Mouse (Mus musculus): ENCODE results near the gene Atoh1. TPM values are rescaled to one million over a fixed set of nuclear protein-coding genes. Genes with fewer than 3 reads are reported as not detected.

Gene Atoh1
- 17.7 and 18.3 TPM in 2 replicates for polyA plus RNA-seq (2016; fragmentation: Nextera tagmentation; extraction: Ambion mirVana)

DNA sequence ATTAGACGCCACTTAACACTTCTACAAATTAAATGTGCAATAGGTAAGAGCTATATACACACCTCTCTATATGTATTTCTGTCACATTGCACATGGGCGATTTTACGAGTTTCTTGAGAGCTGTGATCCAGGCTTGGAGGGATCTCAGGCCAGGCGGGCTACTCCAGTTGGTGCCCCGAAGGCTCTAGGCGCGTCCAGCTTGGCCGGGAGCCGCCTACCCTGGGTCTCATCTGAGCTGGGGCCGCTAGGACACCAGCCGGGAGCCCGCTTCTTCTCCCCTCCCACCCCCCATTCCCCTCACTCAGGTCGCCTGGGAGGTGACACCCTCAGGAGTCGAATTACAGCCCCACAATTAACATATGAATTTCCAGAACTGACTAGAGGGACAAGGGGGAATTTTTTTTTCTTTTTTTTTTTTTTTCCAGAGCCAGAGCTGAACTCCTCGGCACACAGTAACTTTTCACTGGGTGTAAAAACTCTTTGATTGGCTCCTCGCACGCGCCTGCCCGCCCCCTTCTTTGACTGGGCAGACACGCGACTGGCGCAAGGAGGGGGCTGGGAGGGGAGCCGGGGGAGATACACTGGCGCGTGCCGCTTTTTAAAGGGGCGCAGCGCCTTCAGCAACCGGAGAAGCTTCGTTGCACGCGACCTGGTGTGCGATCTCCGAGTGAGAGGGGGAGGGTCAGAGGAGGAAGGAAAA, at the start of gene Atoh1:
TSS of gene Atoh1 (plus strand) at position 627 of the 700 bp plus-strand sequence.
- peak; percentile 82 for ATAC-seq (ENCODE audit: low FRiP score)
- Histone ChIP-seq H3K36me3 (no peaks in the 10 kb centered on the region), H3K4me3 (peak within 1 kb of the TSS; percentile 43), H3K4me2 (replicated peaks) (peak within 1 kb of the TSS; percentile 76), H3K27me3 (peaks cover 60% of the 10 kb centered on the region), H3K9ac (peak within 1 kb of the TSS; percentile 38), H3K4me1 (peaks cover 28% of the 10 kb centered on the region), H3K27ac (0 out of 2 replicates have a peak within 1 kb of the TSS, but pooled peaks have one; percentile 36), H3K9me3 (replicated peaks) (no peaks in the 10 kb centered on the region)
- under 1% methylated on average over 34 of the region's 34 CpGs for WGBS

DNA sequence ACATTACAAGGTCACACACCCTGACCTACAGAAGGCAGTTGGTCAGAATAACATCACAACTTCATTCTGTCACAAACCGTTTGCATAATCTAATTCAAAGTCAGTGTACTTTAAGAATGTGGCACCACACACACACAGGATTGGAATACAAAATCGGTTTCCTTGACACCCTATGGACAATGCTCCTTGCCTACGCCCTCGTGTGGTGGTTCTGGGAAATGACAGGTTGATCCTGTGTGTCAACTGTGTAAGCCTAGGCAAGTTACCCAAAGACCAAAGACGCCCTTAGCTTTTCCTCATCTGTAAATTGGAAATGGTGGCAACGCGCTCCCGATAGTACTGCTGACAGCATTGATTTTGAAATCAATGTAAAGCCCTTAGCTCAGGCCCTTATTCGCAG, 45.0 kb upstream of the Atoh1 start:
- Histone ChIP-seq H3K9me3 (replicated peaks) (no peaks in the 10 kb centered on the region), H3K4me1 (peaks cover 16% of the 10 kb centered on the region), H3K4me2 (replicated peaks) (no peak overlapping the region), H3K9ac (no peak overlapping the region), H3K4me3 (no peak overlapping the region), H3K27me3 (peaks cover 38% of the 10 kb centered on the region), H3K36me3 (no peaks in the 10 kb centered on the region), H3K27ac (no peak overlapping the region)
- 34% methylated on average over 9 of the region's 9 CpGs for WGBS
- peak; percentile 55; the same call in 1 of the 2 replicates for ATAC-seq (ENCODE audit: low FRiP score)

DNA sequence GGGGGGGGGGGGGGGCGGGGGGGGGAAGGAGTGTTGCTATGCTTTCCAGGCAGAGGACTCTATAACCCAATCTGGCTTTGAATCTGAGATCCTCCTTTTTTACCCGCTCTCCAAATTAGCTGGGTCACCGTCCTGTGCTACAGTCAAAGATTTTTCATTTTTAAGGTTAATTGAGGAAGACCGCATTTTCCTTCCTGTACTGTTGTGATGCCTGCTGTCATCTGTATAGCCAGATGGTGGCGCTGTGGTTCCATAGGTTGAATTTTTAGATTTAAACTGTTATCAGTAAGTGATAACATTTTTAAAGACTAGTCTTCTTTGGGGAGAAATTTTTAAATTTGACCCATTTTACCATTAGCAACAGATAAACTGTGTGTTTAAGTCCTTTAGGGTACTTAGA, 44.0 kb upstream of the Atoh1 start:
- Histone ChIP-seq H3K4me2 (replicated peaks) (peak overlapping the region; percentile 33), H3K9ac (no peak overlapping the region), H3K36me3 (no peaks in the 10 kb centered on the region), H3K4me1 (peaks cover 16% of the 10 kb centered on the region), H3K27me3 (peaks cover 40% of the 10 kb centered on the region), H3K4me3 (no peak overlapping the region), H3K27ac (no peak overlapping the region), H3K9me3 (replicated peaks) (no peaks in the 10 kb centered on the region)
- ATAC-seq (ENCODE audit: low FRiP score): 0 out of 2 replicates have a peak, but pooled peaks have one; percentile 20
- WGBS: 9% methylated on average over 5 of the region's 5 CpGs

DNA sequence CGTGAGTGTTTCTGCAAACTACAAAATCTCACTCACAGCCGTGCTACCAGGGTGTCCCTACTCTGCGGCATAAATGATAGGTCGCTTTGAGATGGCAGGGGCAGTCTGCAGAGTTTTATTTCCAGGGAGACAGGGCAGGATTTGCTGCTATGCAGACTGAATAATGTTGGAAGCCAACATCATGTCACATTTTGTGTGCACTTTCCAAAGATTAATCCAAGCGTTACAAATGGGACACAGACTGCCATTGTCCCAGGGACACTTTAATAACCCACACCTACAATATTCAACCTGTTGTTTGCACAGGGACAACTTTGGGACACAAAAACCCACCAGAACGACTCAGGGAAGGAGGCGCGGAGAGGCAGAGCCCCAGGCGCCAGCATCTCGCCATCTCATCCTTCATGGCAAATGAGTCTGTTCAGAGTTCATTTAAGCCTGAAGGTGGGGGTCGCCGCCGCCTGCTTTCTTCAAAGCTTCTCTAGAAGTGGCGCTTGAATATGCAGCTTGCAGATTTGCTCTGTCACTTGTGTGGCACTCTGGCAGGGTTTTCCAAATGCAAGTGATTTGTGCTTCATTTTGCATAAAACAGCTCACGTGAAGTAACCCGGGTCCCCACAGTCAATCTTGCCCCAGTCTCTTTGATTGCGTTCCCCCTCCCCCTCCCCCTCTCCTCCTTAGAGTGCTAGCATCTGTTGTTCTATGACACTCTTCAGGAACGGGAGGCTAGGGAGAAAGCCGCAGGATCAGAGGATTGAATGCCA, 40.6 kb upstream of the Atoh1 start:
- H3K27ac ChIP-seq: no peak overlapping the region
- H3K27me3 ChIP-seq: peaks cover 53% of the 10 kb centered on the region
- H3K4me1 ChIP-seq: peaks cover 16% of the 10 kb centered on the region
- H3K9ac ChIP-seq: no peak overlapping the region
- no peaks in the 10 kb centered on the region for H3K9me3 ChIP-seq (replicated peaks)
- H3K36me3 ChIP-seq: no peaks in the 10 kb centered on the region
- WGBS: 6% methylated on average over 19 of the region's 19 CpGs
- no peak overlapping the region for H3K4me3 ChIP-seq
- peak; percentile 60; the same call in 1 of the 2 replicates for ATAC-seq (ENCODE audit: low FRiP score)
- peak overlapping the region; percentile 43 for H3K4me2 ChIP-seq (replicated peaks)

DNA sequence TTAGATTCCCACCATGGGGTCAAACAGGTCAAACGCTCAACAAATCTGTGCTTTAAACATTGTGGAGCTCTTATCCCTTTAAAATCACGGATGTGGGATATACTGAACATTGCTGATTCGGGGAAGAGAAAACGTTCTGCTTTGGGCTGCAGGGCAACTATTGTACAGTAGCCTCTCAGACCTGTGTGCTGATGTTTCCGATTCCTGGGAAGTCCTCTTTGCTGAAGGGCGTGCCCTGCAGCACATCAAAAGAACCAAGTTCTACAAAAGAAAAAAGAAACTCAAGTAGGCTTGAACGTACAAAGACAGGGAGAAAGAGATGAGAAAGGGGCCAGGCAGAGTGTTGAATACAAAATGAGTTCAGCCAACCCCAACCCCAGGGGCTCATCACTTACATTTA, 34.2 kb upstream of the Atoh1 start:
- Histone ChIP-seq H3K27me3 (peaks cover 24% of the 10 kb centered on the region), H3K4me3 (no peak overlapping the region), H3K4me1 (0 out of 2 replicates have a peak, but pooled peaks cover 3% of the 10 kb centered on the region), H3K27ac (no peak overlapping the region), H3K36me3 (no peaks in the 10 kb centered on the region), H3K4me2 (replicated peaks) (no peak overlapping the region; the same call in 1 of the 2 replicates), H3K9me3 (replicated peaks) (no peaks in the 10 kb centered on the region), H3K9ac (no peak overlapping the region)
- WGBS: 24% methylated on average over 7 of the region's 7 CpGs
- ATAC-seq (ENCODE audit: low FRiP score): no peak

DNA sequence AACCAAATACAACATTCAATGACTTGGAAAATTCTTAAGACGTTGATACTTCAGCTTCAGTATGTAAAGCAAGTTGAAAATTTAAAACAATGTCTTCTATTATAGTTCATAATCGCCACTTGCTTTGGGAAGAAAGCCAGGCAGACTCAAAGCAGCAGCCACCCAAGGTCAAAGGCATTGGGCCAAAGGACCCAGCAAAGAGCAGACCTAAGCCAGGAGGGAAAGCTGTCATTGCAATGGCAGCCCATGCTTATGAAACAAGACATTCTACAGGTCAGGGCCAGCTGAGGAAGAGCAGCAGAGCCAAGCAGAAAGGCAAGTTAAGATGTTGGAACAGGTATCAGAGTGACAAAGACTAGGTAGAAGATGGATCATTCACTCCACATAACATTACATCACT, 25.3 kb upstream of the Atoh1 start:
- no peak for ATAC-seq (ENCODE audit: low FRiP score)
- H3K36me3 ChIP-seq: no peaks in the 10 kb centered on the region
- WGBS: 93% methylated on average over 2 of the region's 2 CpGs
- H3K4me1 ChIP-seq: no peaks in the 10 kb centered on the region
- no peaks in the 10 kb centered on the region for H3K27me3 ChIP-seq
- H3K9me3 ChIP-seq (replicated peaks): no peaks in the 10 kb centered on the region
- H3K27ac ChIP-seq: no peak overlapping the region
- no peak overlapping the region for H3K4me3 ChIP-seq
- H3K4me2 ChIP-seq (replicated peaks): no peak overlapping the region
- no peak overlapping the region for H3K9ac ChIP-seq

DNA sequence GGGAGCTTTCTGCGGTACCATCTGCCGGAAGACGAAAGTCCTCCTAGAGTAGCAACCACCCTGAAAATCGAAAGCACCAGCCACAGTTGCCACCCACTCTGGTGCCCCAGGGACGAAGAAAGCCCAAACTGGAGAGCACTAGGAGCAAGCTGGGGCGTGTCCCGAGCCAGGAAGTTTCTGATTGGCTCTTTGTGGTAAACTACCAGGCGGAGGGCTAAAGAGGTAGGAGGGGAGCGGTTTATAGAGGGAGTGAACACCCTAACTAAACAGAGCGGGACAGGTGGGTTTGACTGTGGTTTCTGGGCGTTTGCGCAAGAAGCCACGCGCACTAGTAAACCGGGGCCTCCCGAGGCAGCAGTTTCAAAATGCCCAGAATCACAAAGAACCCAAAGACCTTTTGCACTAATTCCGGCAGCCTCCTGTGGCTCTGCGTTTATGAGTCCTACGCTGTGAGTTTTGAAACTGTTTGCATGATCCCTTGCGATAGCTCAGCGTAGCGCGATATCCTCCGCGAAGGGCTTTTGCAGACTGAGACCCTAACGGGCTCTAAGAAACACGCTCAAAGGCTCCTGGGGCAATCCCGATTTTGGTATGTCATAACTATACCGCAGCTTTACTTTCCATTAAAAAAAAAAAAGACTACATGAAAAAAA, 1.0 kb upstream of the Atoh1 start:
- WGBS: under 1% methylated on average over 29 of the region's 29 CpGs
- peaks cover 28% of the 10 kb centered on the region for H3K4me1 ChIP-seq
- no peaks in the 10 kb centered on the region for H3K36me3 ChIP-seq
- H3K4me2 ChIP-seq (replicated peaks): peak overlapping the region; percentile 76
- no peak overlapping the region for H3K9ac ChIP-seq
- peaks cover 54% of the 10 kb centered on the region for H3K27me3 ChIP-seq
- no peaks in the 10 kb centered on the region for H3K9me3 ChIP-seq (replicated peaks)
- no peak overlapping the region for H3K27ac ChIP-seq
- H3K4me3 ChIP-seq: peak overlapping the region; percentile 43
- ATAC-seq (ENCODE audit: low FRiP score): no peak

DNA sequence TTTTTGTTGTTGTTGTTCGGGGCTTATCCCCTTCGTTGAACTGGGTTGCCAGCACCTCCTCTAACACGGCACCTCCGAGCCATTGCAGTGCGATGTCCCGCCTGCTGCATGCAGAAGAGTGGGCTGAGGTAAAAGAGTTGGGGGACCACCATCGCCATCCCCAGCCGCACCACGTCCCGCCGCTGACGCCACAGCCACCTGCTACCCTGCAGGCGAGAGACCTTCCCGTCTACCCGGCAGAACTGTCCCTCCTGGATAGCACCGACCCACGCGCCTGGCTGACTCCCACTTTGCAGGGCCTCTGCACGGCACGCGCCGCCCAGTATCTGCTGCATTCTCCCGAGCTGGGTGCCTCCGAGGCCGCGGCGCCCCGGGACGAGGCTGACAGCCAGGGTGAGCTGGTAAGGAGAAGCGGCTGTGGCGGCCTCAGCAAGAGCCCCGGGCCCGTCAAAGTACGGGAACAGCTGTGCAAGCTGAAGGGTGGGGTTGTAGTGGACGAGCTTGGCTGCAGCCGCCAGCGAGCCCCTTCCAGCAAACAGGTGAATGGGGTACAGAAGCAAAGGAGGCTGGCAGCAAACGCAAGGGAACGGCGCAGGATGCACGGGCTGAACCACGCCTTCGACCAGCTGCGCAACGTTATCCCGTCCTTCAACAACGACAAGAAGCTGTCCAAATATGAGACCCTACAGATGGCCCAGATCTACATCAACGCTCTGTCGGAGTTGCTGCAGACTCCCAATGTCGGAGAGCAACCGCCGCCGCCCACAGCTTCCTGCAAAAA, 496 bp downstream of the Atoh1 start:
- peak overlapping the region; percentile 76 for H3K4me2 ChIP-seq (replicated peaks)
- under 1% methylated on average over 50 of the region's 53 CpGs for WGBS
- H3K4me1 ChIP-seq: peaks cover 33% of the 10 kb centered on the region
- peak; percentile 71 for ATAC-seq (ENCODE audit: low FRiP score)
- no peaks in the 10 kb centered on the region for H3K9me3 ChIP-seq (replicated peaks)
- H3K27me3 ChIP-seq: peaks cover 68% of the 10 kb centered on the region
- peak overlapping the region; percentile 38 for H3K9ac ChIP-seq
- 0 out of 2 replicates have a peak overlapping the region, but pooled peaks have one; percentile 36 for H3K27ac ChIP-seq
- H3K4me3 ChIP-seq: peak overlapping the region; percentile 43
- no peaks in the 10 kb centered on the region for H3K36me3 ChIP-seq

DNA sequence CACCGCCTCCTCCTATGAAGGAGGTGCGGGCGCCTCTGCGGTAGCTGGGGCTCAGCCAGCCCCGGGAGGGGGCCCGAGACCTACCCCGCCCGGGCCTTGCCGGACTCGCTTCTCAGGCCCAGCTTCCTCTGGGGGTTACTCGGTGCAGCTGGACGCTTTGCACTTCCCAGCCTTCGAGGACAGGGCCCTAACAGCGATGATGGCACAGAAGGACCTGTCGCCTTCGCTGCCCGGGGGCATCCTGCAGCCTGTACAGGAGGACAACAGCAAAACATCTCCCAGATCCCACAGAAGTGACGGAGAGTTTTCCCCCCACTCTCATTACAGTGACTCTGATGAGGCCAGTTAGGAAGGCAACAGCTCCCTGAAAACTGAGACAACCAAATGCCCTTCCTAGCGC, 1.1 kb downstream of the Atoh1 start:
- H3K4me1 ChIP-seq: peaks cover 39% of the 10 kb centered on the region
- peak overlapping the region; percentile 43 for H3K4me3 ChIP-seq
- under 1% methylated on average over 19 of the region's 19 CpGs for WGBS
- no peaks in the 10 kb centered on the region for H3K9me3 ChIP-seq (replicated peaks)
- H3K27ac ChIP-seq: 0 out of 2 replicates have a peak overlapping the region, but pooled peaks have one; percentile 30
- ATAC-seq (ENCODE audit: low FRiP score): peak; percentile 1
- H3K9ac ChIP-seq: peak overlapping the region; percentile 38; the same call in 1 of the 2 replicates
- H3K4me2 ChIP-seq (replicated peaks): peak overlapping the region; percentile 76
- H3K36me3 ChIP-seq: no peaks in the 10 kb centered on the region
- H3K27me3 ChIP-seq: peaks cover 74% of the 10 kb centered on the region

DNA sequence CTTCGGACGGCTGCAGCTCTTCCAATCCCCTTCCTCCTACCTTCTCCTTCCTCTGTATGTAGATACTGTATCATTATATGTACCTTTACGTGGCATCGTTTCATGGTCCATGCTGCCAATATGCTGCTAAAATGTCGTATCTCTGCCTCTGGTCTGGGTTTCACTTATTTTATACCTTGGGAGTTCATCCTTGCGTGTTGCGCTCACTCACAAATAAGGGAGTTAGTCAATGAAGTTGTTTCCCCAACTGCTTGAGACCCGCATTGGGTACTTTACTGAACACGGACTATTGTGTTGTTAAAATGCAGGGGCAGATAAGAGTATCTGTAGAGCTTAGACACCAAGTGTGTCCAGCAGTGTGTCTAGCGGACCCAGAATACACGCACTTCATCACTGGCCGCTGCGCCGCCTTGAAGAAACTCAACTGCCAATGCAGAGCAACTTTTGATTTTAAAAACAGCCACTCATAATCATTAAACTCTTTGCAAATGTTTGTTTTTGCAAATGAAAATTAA, 1.6 kb downstream of the Atoh1 start:
- whole genome bisulfite sequencing: 3% methylated on average over 14 of the region's 14 CpGs
- Histone ChIP-seq H3K9ac (0 out of 2 replicates have a peak overlapping the region, but pooled peaks have one; percentile 38), H3K4me2 (replicated peaks) (peak overlapping the region; percentile 76; the same call in 1 of the 2 replicates), H3K4me3 (peak overlapping the region; percentile 43), H3K27ac (no peak overlapping the region), H3K36me3 (no peaks in the 10 kb centered on the region), H3K27me3 (peaks cover 79% of the 10 kb centered on the region), H3K9me3 (replicated peaks) (no peaks in the 10 kb centered on the region), H3K4me1 (peaks cover 39% of the 10 kb centered on the region)
- no peak for ATAC-seq (ENCODE audit: low FRiP score)

DNA sequence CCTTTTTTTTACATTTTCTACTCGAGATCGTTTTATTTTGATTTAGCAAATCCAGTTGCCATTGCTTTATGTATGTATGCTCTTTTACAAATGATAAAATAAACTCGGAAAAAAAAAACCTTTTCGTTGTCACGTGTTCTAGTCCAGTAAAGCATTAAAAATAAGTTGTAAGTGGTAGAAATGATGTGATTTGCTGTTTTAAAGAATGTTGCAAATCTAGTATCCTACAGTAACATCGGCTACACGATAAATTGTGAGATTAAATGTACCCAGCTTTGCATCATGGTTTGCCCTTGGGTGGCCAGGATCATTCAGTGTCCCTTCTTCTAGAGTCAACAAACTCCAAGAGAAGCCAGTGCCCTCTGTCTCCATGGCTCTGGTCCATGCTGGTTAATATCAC, 2.2 kb downstream of the Atoh1 start:
- peaks cover 39% of the 10 kb centered on the region for H3K4me1 ChIP-seq
- H3K9ac ChIP-seq: no peak overlapping the region
- no peak overlapping the region for H3K27ac ChIP-seq
- H3K4me2 ChIP-seq (replicated peaks): no peak overlapping the region
- 5% methylated on average over 7 of the region's 7 CpGs for WGBS
- peaks cover 84% of the 10 kb centered on the region for H3K27me3 ChIP-seq
- ATAC-seq (ENCODE audit: low FRiP score): no peak
- H3K9me3 ChIP-seq (replicated peaks): no peaks in the 10 kb centered on the region
- no peak overlapping the region for H3K4me3 ChIP-seq
- H3K36me3 ChIP-seq: no peaks in the 10 kb centered on the region

Measured in hindbrain, embryonic 12.5 days (tissue).